Comparison of ENCODE assay signal across 9 mouse cellular contexts in the genomic region with DNA sequence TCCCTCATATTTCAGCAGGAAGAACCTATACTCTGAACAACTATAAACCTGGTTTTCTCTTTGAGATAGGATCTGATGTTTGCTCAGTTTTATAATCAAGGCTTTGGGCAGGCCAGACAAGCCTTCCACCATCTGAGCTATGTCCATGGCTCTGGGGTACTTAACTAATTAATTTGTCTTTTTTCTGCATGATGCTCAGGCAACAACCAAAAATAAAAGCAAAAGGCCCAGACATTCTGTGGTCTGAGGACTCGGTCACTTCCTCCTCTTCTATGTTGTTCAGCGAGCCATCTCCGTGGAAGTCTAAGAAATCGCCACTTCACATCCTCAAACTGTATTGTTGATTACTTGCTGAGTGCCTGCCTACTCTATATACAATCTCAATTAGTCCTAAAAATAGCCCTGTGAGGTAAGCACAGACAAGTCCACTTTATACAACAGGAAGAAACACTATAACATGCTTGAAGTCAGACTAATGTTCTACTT. TPM values are rescaled to one million over a fixed set of nuclear protein-coding genes. Genes with fewer than 3 reads are reported as not detected.
DNase-seq lines count a peak whose midpoint lies in the region; ATAC-seq and TF ChIP-seq lines count a peak whose summit lies in the region.
"Had no signal": no experiment of that assay in that cellular context is flagged by ENCODE, and none has a peak within 500 bp of the region (broad histone marks: within the 10 kb centered on the region; RNA-seq: fewer than 3 reads in every experiment).

No protein-coding gene starts in this region.

- H3K27ac ChIP-seq in kidney, adult 2 months (ENCODE audit: insufficient read depth, low read depth, low read length): peak overlapping the region; percentile 72
- H3K27ac ChIP-seq in embryonic facial prominence, embryonic 11.5 days (replicated peaks; ENCODE audit: low read depth, low read length): no peak overlapping the region
- peak overlapping the region; percentile 86; the same call in 1 of the 2 replicates for H3K27ac ChIP-seq in intestine, postnatal 0 days (ENCODE audit: low read depth, low read length)

- no peak for TF ChIP-seq POLR2A in kidney, adult 2 months (IDR thresholded peaks at IDR 0.05; ENCODE audit: low read depth, low read length)
- no peak for TF ChIP-seq POLR2A in myocyte (IDR thresholded peaks at IDR 0.05; ENCODE audit: insufficient read length, low read depth)

- no peak overlapping the region for H3ac ChIP-seq in myocyte (ENCODE audit: control insufficient read depth, insufficient read length)

- DNase-seq in kidney, adult 2 months: peak; percentile 38
- DNase-seq in kidney, postnatal 25 days: no peak
- DNase-seq in embryonic facial prominence, embryonic 11.5 days (ENCODE audit: low spot score): no peak
- DNase-seq in thymus, adult 18-20 months: no peak
- no peak for DNase-seq in kidney, adult 11 months
- DNase-seq in ovary, postnatal 14 days (ENCODE audit: low spot score): no peak

- no peaks in the 10 kb centered on the region for H3K9me3 ChIP-seq in embryonic facial prominence, embryonic 11.5 days (replicated peaks; ENCODE audit: control insufficient read depth, low read length)
- H3K9me3 ChIP-seq in intestine, postnatal 0 days (ENCODE audit: control insufficient read depth): no peaks in the 10 kb centered on the region

- no peaks in the 10 kb centered on the region for H3K27me3 ChIP-seq in kidney, adult 2 months (replicated peaks; ENCODE audit: control insufficient read depth, insufficient read depth, low read length)
- H3K27me3 ChIP-seq in embryonic facial prominence, embryonic 11.5 days (ENCODE audit: control insufficient read depth, insufficient read depth, low read length): no peaks in the 10 kb centered on the region
- H3K27me3 ChIP-seq in intestine, postnatal 0 days (replicated peaks; ENCODE audit: control insufficient read depth, insufficient read depth, low read length): 0 out of 2 replicates have a peak, but pooled peaks cover 4% of the 10 kb centered on the region
- H3K27me3 ChIP-seq in myocyte (ENCODE audit: control insufficient read depth, insufficient read depth, insufficient read length): no peaks in the 10 kb centered on the region
- H3K27me3 ChIP-seq: Patski had no signal

- H3K36me3 ChIP-seq in kidney, adult 2 months (ENCODE audit: control insufficient read depth, insufficient read depth, low read length): no peaks in the 10 kb centered on the region
- H3K36me3 ChIP-seq in embryonic facial prominence, embryonic 11.5 days (replicated peaks; ENCODE audit: control insufficient read depth, insufficient read depth, low read depth, low read length): no peaks in the 10 kb centered on the region
- H3K36me3 ChIP-seq in intestine, postnatal 0 days (ENCODE audit: control insufficient read depth, insufficient read depth): no peaks in the 10 kb centered on the region; the same call in 1 of the 2 replicates
- no peaks in the 10 kb centered on the region for H3K36me3 ChIP-seq in myocyte (ENCODE audit: control insufficient read depth, insufficient read depth)

- peak overlapping the region; percentile 15 for H3K9ac ChIP-seq in embryonic facial prominence, embryonic 11.5 days (replicated peaks; ENCODE audit: low read length)
- H3K9ac ChIP-seq in intestine, postnatal 0 days (ENCODE audit: low read depth, low read length): peak overlapping the region; percentile 26; the same call in 1 of the 2 replicates

- WGBS in kidney, adult 2 months: 16% methylated on average over 4 of the region's 4 CpGs
- WGBS in embryonic facial prominence, embryonic 11.5 days: 61% methylated on average over 4 of the region's 4 CpGs
- 38% methylated on average over 4 of the region's 4 CpGs for WGBS in intestine, postnatal 0 days

- H3K4me3 ChIP-seq in kidney, adult 2 months (ENCODE audit: insufficient read depth, low read depth, low read length): peak overlapping the region; percentile 27
- H3K4me3 ChIP-seq in embryonic facial prominence, embryonic 11.5 days (ENCODE audit: low read depth, low read length): peak overlapping the region; percentile 52
- H3K4me3 ChIP-seq in intestine, postnatal 0 days (ENCODE audit: low read depth, low read length): peak overlapping the region; percentile 71
- peak overlapping the region; percentile 78 for H3K4me3 ChIP-seq in myocyte

- no peak overlapping the region for H3K4me2 ChIP-seq in embryonic facial prominence, embryonic 11.5 days (ENCODE audit: low read depth, low read length)
- peak overlapping the region; percentile 84 for H3K4me2 ChIP-seq in intestine, postnatal 0 days (replicated peaks; ENCODE audit: low read depth)
- peak overlapping the region; percentile 94 for H3K4me2 ChIP-seq in myocyte (ENCODE audit: low read depth)

- no peak for TF ChIP-seq CTCF in kidney, adult 2 months (conservative IDR thresholded peaks at IDR 0.05; ENCODE audit: insufficient read depth, insufficient read length, low read depth, low read length)
- TF ChIP-seq CTCF in intestine, postnatal 0 days (IDR thresholded peaks at IDR 0.05; ENCODE audit: low read depth): no peak

- peaks cover 66% of the 10 kb centered on the region for H3K79me2 ChIP-seq in myocyte (ENCODE audit: control insufficient read depth, insufficient read depth)

- H3K4me1 ChIP-seq in kidney, adult 2 months (ENCODE audit: control insufficient read depth, insufficient read depth, low read length): peaks cover 26% of the 10 kb centered on the region
- no peaks in the 10 kb centered on the region for H3K4me1 ChIP-seq in embryonic facial prominence, embryonic 11.5 days (ENCODE audit: control insufficient read depth, insufficient read depth, low read length)
- peaks cover 5% of the 10 kb centered on the region; the same call in 1 of the 2 replicates for H3K4me1 ChIP-seq in intestine, postnatal 0 days (replicated peaks; ENCODE audit: control insufficient read depth, insufficient read depth, low read length)

- no peak for ATAC-seq in embryonic facial prominence, embryonic 11.5 days (replicated peaks; ENCODE audit: insufficient number of reproducible peaks, low FRiP score, low TSS enrichment, low read depth)
- ATAC-seq in intestine, postnatal 0 days: no peak
- ATAC-seq: Patski had no signal

TF ChIP-seq in myocyte, 11 proteins besides CTCF, POLR2A, EP300 and RAD21:
- TF ChIP-seq MYOD1 (IDR thresholded peaks at IDR 0.05; ENCODE audit: control insufficient read depth in 1 of 3, insufficient read length in 2 of 3, low read depth in 2 of 3) (no peak), USF1 (IDR thresholded peaks at IDR 0.05; ENCODE audit: low read depth) (no peak), SRF (IDR thresholded peaks at IDR 0.05; ENCODE audit: control insufficient read depth, insufficient read length, low read depth) (no peak), TCF12 (IDR thresholded peaks at IDR 0.05; ENCODE audit: insufficient read depth, poor library complexity, severe bottlenecking) (no peak), MAX (IDR thresholded peaks at IDR 0.05; ENCODE audit: low read depth) (no peak), REST (IDR thresholded peaks at IDR 0.05; ENCODE audit: insufficient read depth, insufficient read length) (no peak), MYOG (IDR thresholded peaks at IDR 0.05; ENCODE audit: control insufficient read depth in 1 of 3, insufficient read depth in 1 of 3, insufficient read length in 2 of 3, low read depth in 2 of 3) (no peak), TCF3 (IDR thresholded peaks at IDR 0.05; ENCODE audit: insufficient read length, low read depth) (no peak), CEBPB (IDR thresholded peaks at IDR 0.05; ENCODE audit: insufficient read depth, poor library complexity, severe bottlenecking) (no peak), POLR2AphosphoS2 (IDR thresholded peaks at IDR 0.05; ENCODE audit: insufficient read length, low read depth) (no peak), E2F4 (IDR thresholded peaks at IDR 0.05; ENCODE audit: insufficient read depth) (no peak)

RNA-seq across cellular contexts. Expression of a gene that starts 2.0 kb away (rescaled TPM):
- polyA plus RNA-seq in kidney, adult 2 months (2012; rRNA removed): 20.1 and 22.2 TPM in 2 replicates
- 28.3 and 28.9 TPM in 2 replicates for polyA plus RNA-seq in embryonic facial prominence, embryonic 11.5 days (2014; fragmentation: Nextera tagmentation; extraction: Ambion mirVana)
- polyA plus RNA-seq in intestine, postnatal 0 days (2015; fragmentation: Nextera tagmentation; extraction: Ambion mirVana): 15.3 and 15.5 TPM in 2 replicates
- 37.7 TPM for polyA plus RNA-seq in myocyte (2012; fragmentation: generic; extraction: Trizol)

Comparison
In these comparisons a context has a peak if more than half of its experiments do, and no peak if none do; other contexts are left out.
1. H3K4me3 ChIP-seq: peak in every context shown above with its lines; median percentile 78 in myocyte; 71 in intestine, postnatal 0 days; 52 in embryonic facial prominence, embryonic 11.5 days; 27 in kidney, adult 2 months.